Mouse (Mus musculus) midbrain, embryonic 11.5 days (tissue): ENCODE data around the gene Homer2. TPM values are rescaled to one million over a fixed set of nuclear protein-coding genes. Genes with fewer than 3 reads are reported as not detected.

Experiments
- ATAC-seq: fragments of 200-750 bp; cut with Nextera tagmentation; 2 replicates; pipeline ENCODE4 v1.8.0; 2017; ENCODE audit warnings: moderate TSS enrichment, moderate library complexity; ENCODE audit not compliant: low FRiP score
- DNase-seq: peaks from one replicate; pipeline ENCODE4 v3.0.0; 2015; ENCODE audit warnings: low spot score; ENCODE audit errors: missing footprints
- H3K27ac ChIP-seq: fragments of 300-500 bp; sonication (generic); 2 replicates; pipeline ENCODE4 v1.5.1; 2014; ENCODE audit warnings: low read depth, low read length
- H3K27me3 ChIP-seq: fragments of 300-500 bp; sonication (generic); 2 replicates; pipeline ENCODE4 v1.6.1; 2014; ENCODE audit warnings: mild to moderate bottlenecking, low read length, moderate library complexity, mixed read lengths; ENCODE audit not compliant: control insufficient read depth, insufficient read depth
- H3K36me3 ChIP-seq: fragments of 300-500 bp; sonication (generic); 2 replicates; pipeline ENCODE4 v1.6.1; 2014; ENCODE audit warnings: mild to moderate bottlenecking, low read length, moderate library complexity, mixed read lengths; ENCODE audit not compliant: control insufficient read depth, insufficient read depth
- H3K4me1 ChIP-seq: fragments of 300-500 bp; sonication (generic); 2 replicates; pipeline ENCODE4 v1.6.1; 2014; ENCODE audit warnings: low read length; ENCODE audit not compliant: control insufficient read depth, insufficient read depth
- H3K4me2 ChIP-seq: fragments of 300-500 bp; sonication (generic); 2 replicates; pipeline ENCODE4 v1.6.1; 2014; ENCODE audit warnings: mild to moderate bottlenecking, moderate library complexity
- H3K4me3 ChIP-seq: fragments of 300-500 bp; sonication (generic); 2 replicates; pipeline ENCODE4 v1.5.1; 2014; ENCODE audit warnings: low read depth, low read length
- H3K9ac ChIP-seq: fragments of 300-500 bp; sonication (generic); 2 replicates; pipeline ENCODE4 v1.6.1; 2014; ENCODE audit warnings: low read length
- H3K9me3 ChIP-seq: fragments of 300-500 bp; sonication (generic); 2 replicates; pipeline ENCODE4 v1.6.1; 2016; ENCODE audit warnings: low read length; ENCODE audit not compliant: control insufficient read depth
- WGBS: fragments of 180-500 bp; shearing (Covaris S2); extraction: QIAGEN DNeasy Blood & Tissue Kit; methylation state at CpG from one replicate; pipeline ENCODE4 v1.1.7; 2014; 5-methylcytosine and 5-hydroxymethylcytosine counted together
- polyA plus RNA-seq: library from polyadenylated mRNA; unstranded; fragments of >200 nt; fragmentation: Nextera tagmentation; extraction: Ambion mirVana; gene quantifications from 2 replicates; pipeline ENCODE4 v1.2.1, GENCODE M21; 2014

Gene Homer2
- polyA plus RNA-seq, 1 experiment from 2014 or later: 19.6 TPM

DNA sequence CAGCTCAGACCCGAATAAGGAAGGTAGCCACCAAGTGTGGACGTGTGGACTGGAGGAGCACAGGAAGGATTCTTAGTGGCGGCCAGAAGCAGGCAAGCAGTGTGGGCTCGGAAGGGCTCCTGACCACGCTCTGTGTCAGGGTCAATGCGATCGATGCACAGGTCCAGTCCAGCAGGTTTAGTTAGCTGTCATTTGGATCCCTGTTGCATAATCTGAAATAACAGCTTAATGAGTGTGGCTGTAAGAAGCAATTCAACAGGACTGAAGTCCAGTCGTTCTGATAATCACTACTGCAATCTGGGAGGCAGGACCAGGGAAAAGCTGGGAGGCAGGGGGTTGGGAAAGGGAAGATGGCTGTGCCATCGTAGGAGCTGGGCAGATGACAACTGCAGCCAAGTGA lies 18.9 kb downstream of the Homer2 start:
- Histone ChIP-seq H3K4me3 (no peak overlapping the region), H3K4me2 (no peak overlapping the region), H3K27me3 (no peaks in the 10 kb centered on the region), H3K36me3 (no peaks in the 10 kb centered on the region), H3K27ac (no peak overlapping the region), H3K9ac (no peak overlapping the region), H3K4me1 (peaks cover 2% of the 10 kb centered on the region; the same call in 1 of the 2 replicates), H3K9me3 (no peaks in the 10 kb centered on the region)
- no peak for ATAC-seq
- DNase-seq: peak; percentile 54
- WGBS: 87% methylated on average over 9 of the region's 9 CpGs

DNA sequence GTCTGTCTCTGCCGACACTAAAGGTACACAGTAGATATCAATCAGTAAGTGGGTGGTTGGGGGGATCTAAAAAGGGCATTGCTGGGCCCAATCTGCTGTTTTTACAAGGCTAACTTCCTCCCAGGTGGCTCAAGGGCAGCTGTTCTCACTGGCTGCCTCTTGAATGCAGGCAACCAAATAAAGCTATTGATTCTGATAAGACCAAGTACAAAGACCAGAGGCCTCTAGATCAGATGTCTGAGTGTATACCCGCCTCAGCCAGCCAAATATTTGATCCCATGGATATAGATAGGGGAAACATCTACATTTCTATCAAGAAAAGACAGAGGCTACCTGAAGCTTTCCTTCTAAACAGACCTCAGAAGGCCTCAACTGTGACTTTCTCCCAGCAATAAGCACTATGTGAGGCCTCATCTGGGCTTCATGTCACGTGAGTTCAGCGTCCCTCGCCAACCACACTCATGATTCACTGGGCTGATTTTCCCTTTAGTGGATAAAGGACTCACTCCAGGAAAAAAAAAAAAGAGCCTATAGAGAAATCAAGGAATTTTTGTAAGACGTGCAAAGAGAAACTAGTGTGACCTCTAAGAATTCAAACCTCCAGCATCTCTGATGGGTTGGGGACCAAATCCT lies 19.5 kb downstream of the Homer2 start:
- H3K27ac ChIP-seq: no peak overlapping the region
- ATAC-seq (no peak), DNase-seq (peak; percentile 54)
- H3K4me1 ChIP-seq: peaks cover 2% of the 10 kb centered on the region; the same call in 1 of the 2 replicates
- no peaks in the 10 kb centered on the region for H3K27me3 ChIP-seq
- 92% methylated on average over 6 of the region's 6 CpGs for WGBS
- no peak overlapping the region for H3K4me2 ChIP-seq
- H3K9ac ChIP-seq: no peak overlapping the region
- no peaks in the 10 kb centered on the region for H3K9me3 ChIP-seq
- no peak overlapping the region for H3K4me3 ChIP-seq
- H3K36me3 ChIP-seq: no peaks in the 10 kb centered on the region

DNA sequence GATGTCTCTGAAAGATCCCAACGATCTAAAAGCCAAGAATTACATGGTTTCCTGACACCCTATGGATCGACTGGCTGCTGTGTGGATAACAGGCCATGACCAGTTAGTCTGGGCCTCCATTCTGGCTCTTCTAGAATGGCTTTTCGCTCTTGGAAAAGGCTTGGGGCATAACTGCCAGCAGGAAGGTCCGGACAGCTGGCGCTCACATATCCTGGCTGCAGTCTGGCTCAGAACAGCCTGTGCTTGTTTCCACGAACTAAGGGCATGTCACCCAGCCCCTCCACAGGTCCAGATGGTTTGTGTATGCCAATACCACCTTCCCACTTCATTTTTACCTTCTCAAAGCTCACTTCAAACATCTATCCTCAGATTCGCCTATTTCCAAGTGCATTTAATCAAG lies 22.0 kb downstream of the Homer2 start:
- Histone ChIP-seq H3K27me3 (no peaks in the 10 kb centered on the region), H3K9me3 (no peaks in the 10 kb centered on the region), H3K27ac (no peak overlapping the region), H3K4me1 (peaks cover 2% of the 10 kb centered on the region; the same call in 1 of the 2 replicates), H3K36me3 (no peaks in the 10 kb centered on the region), H3K4me3 (no peak overlapping the region), H3K9ac (no peak overlapping the region), H3K4me2 (no peak overlapping the region)
- DNase-seq (peak; percentile 67), ATAC-seq (no peak)
- 89% methylated on average over 7 of the region's 7 CpGs for WGBS

DNA sequence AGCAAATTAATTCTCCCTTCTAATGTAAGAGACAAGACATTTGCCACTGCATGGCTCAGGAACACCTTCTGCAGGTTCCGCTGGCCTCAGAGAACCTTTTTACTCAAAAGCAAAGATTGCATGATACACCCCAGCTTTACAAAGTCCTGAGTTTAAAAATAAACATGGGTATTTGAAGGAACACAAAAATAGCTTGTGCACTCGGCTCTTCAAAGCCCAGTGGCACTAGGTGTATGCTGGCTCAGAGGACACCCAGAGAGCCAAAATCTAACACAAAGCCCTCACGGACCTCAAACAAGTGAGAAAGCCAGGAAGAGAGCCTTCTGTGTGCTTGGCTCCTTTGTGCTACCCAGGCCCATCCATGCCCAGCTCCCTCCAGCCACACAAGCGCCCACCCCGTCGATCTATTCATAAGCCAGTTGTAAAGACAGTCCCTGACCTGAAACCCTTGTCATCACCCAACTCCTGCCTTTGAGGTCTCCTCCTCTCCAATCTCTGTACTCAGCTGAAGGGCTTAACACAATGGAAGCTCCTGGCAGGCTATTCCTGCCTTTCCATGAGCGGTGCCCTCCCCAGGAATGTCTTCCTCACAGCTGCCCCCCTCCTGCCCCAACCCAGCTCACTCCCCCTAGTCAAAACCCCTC lies 23.4 kb downstream of the Homer2 start:
- no peaks in the 10 kb centered on the region for H3K27me3 ChIP-seq
- H3K4me1 ChIP-seq: peaks cover 2% of the 10 kb centered on the region; the same call in 1 of the 2 replicates
- DNase-seq (peak; percentile 79), ATAC-seq (no peak)
- 66% methylated on average over 7 of the region's 7 CpGs for WGBS
- H3K4me2 ChIP-seq: no peak overlapping the region
- H3K27ac ChIP-seq: no peak overlapping the region
- H3K4me3 ChIP-seq: no peak overlapping the region
- no peaks in the 10 kb centered on the region for H3K9me3 ChIP-seq
- H3K36me3 ChIP-seq: no peaks in the 10 kb centered on the region
- no peak overlapping the region for H3K9ac ChIP-seq

DNA sequence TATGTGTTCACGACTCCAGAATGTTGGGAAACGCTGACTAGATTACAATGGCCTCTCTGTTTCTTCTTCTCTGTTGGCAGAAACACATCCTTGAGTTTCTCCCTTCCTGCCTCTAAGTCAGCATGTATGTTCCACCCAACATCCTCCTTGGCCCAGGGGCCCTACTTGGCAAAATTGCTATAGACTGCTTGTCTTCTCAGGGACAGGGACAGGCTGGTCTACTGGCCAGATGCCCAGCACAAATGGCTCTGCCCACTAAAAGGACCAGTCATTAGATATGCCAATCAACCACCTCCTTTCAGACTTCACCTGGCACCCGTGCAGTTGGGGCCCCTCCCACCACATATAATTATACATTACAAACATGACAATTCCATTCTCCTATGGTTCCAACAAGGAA lies 25.9 kb downstream of the Homer2 start:
- ATAC-seq (no peak), DNase-seq (peak; percentile 81)
- H3K4me2 ChIP-seq: no peak overlapping the region
- no peaks in the 10 kb centered on the region for H3K36me3 ChIP-seq
- no peak overlapping the region for H3K4me3 ChIP-seq
- no peak overlapping the region for H3K27ac ChIP-seq
- H3K4me1 ChIP-seq: peaks cover 2% of the 10 kb centered on the region; the same call in 1 of the 2 replicates
- no peaks in the 10 kb centered on the region for H3K27me3 ChIP-seq
- WGBS: 94% methylated on average over 3 of the region's 3 CpGs
- no peak overlapping the region for H3K9ac ChIP-seq
- H3K9me3 ChIP-seq: no peaks in the 10 kb centered on the region

DNA sequence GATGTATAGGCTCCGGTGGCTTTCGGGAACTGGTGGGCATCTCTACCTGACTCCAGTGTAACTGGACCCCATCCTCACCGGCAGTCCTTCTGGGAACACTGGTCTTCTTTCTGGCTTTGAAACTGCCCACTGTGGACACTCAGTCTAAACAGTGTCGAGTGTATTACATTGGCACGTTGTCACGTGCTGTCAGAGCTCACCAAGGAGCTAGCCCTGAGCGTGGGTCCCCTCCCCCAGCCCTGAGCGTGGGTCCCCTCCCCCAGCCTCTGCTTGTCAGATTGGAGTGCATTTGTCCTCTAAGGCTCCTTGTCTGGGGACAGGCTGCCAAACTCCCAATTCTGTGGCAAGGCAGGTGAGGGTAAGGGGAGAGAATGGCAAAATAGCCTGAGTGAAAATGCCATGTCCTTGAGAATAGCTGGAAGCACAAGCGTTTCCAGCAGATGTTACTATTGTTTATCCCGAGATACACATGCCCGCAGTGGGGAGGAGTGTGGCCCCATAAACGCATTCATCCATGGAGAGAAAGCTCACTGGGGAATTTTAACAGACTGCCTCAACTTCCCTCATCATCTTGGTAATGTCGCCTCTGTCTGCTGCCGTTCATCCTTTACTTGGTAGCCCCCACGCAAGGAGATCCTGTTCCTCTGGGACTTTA lies 33.8 kb downstream of the Homer2 start:
- ATAC-seq: 0 out of 2 replicates have a peak, but pooled peaks have one; percentile 4
- no peak overlapping the region for H3K4me3 ChIP-seq
- H3K4me1 ChIP-seq: 0 out of 2 replicates have a peak, but pooled peaks cover 4% of the 10 kb centered on the region
- no peak overlapping the region for H3K4me2 ChIP-seq
- no peaks in the 10 kb centered on the region for H3K9me3 ChIP-seq
- 69% methylated on average over 15 of the region's 15 CpGs for WGBS
- no peak overlapping the region for H3K27ac ChIP-seq
- H3K36me3 ChIP-seq: no peaks in the 10 kb centered on the region
- H3K9ac ChIP-seq: no peak overlapping the region
- peak; percentile 82 for DNase-seq
- no peaks in the 10 kb centered on the region for H3K27me3 ChIP-seq

DNA sequence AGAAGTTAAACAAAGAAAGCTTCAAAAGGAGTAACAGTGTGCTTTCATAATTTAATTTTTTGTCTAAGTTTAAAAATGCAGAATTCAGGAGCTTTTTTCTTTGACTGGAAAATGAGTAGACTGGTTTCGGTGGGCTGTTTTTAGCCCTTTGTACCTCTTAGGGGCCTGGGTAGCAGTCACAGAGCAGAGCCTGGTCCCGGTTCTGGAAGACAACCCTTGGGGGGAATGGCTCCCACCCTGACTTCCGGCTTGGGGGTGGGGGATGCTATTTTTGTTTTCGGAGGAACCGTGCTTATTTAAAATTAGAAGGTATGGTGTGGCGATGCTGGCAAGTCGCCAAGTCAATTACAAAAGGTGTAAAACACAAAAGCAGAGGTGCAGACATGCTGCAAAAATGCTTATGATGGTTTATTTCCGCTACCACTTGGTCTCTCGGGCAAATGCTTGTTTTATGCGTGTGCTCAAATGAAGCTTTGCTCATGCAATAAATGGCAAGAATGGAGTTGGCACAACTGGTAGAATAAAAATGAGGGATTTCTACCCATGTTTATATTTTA lies 34.5 kb downstream of the Homer2 start:
- H3K27me3 ChIP-seq: no peaks in the 10 kb centered on the region
- no peaks in the 10 kb centered on the region for H3K36me3 ChIP-seq
- ATAC-seq (no peak), DNase-seq (peak; percentile 73)
- H3K9me3 ChIP-seq: no peaks in the 10 kb centered on the region
- H3K27ac ChIP-seq: no peak overlapping the region
- no peak overlapping the region for H3K4me3 ChIP-seq
- no peak overlapping the region for H3K4me2 ChIP-seq
- WGBS: 91% methylated on average over 10 of the region's 10 CpGs
- 0 out of 2 replicates have a peak, but pooled peaks cover 4% of the 10 kb centered on the region for H3K4me1 ChIP-seq
- no peak overlapping the region for H3K9ac ChIP-seq

DNA sequence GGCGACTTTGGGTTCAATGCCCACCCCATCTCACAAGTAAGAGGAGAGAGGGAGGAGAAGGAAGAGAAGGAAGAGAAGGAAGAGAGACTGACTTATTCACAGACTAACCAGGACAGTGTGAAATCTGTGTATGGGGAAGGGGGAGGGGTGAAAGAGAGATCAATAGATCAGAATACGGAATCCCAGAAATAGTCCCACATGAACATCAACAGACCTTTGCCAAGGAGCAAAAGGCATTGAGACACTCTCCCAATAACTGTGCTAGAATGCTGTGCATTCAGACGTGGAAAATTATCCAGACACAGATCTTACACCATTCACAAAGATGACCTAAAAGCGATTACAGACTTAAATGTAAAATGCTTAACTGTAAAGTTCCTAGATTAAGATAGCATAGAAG lies 40.2 kb downstream of the Homer2 start:
- no peaks in the 10 kb centered on the region for H3K9me3 ChIP-seq
- H3K9ac ChIP-seq: no peak overlapping the region
- no peak overlapping the region for H3K4me2 ChIP-seq
- no peaks in the 10 kb centered on the region for H3K36me3 ChIP-seq
- ATAC-seq (no peak), DNase-seq (peak; percentile 26)
- no peak overlapping the region for H3K4me3 ChIP-seq
- no peaks in the 10 kb centered on the region for H3K27me3 ChIP-seq
- no peaks in the 10 kb centered on the region for H3K4me1 ChIP-seq
- WGBS: 86% methylated on average over 4 of the region's 4 CpGs
- no peak overlapping the region for H3K27ac ChIP-seq

DNA sequence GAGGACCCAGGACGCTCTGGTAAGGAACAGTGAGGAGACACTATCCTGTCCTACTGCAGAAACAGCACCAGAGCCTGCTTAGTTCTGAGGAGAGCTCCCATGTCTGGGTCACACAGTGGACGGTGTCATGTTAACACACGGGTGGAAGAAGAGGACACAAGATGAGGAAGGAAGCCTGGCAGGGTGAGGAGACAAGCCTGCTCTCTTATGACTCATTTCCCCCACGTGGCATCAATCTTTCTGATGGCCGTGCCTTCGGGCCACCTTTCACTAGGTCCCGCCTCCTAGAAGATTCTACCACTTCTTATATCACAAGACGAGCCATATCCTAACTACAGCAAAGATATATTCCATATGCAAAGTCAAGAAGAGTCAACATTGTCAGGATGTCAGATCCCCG lies 40.7 kb downstream of the Homer2 start:
- Histone ChIP-seq H3K9ac (no peak overlapping the region), H3K4me3 (no peak overlapping the region), H3K4me1 (no peaks in the 10 kb centered on the region), H3K27me3 (no peaks in the 10 kb centered on the region), H3K27ac (no peak overlapping the region), H3K36me3 (no peaks in the 10 kb centered on the region), H3K9me3 (no peaks in the 10 kb centered on the region), H3K4me2 (no peak overlapping the region)
- ATAC-seq (no peak), DNase-seq (no peak)
- WGBS: 87% methylated on average over 9 of the region's 9 CpGs
